In genomic region chr4:32243458-32243857, GRCm38 (mm10) we compare ENCODE assay signal across 11 mouse cellular contexts. TPM values are rescaled to one million over a fixed set of nuclear protein-coding genes. Genes with fewer than 3 reads are reported as not detected.
DNase-seq lines count a peak whose midpoint lies in the region; ATAC-seq and TF ChIP-seq lines count a peak whose summit lies in the region.
"Had no signal": no experiment of that assay in that cellular context is flagged by ENCODE, and none has a peak within 500 bp of the region (broad histone marks: within the 10 kb centered on the region; RNA-seq: fewer than 3 reads in every experiment).

No protein-coding gene starts in this region.

- intact Hi-C loops in heart, adult 2 months (cut with DNase I), result no loop called here
- intact Hi-C loops in left cerebral cortex, postnatal 4 days (cut with DNase I), result loop anchor here (10.0 kb wide), 2 partner anchors 171 to 291 kb away; no protein-coding TSS in a partner anchor

- TF ChIP-seq EP300 in heart, adult 2 months (IDR thresholded peaks at IDR 0.05; ENCODE audit: insufficient read depth, low read depth, low read length), result no peak
- no peak for TF ChIP-seq EP300 in lung, postnatal 0 days (IDR thresholded peaks at IDR 0.05)

- no peaks in the 10 kb centered on the region for H3K79me2 ChIP-seq in heart, adult 2 months (replicated peaks; ENCODE audit: control insufficient read depth, insufficient read depth, low read length)

- no peak overlapping the region for H3K9ac ChIP-seq in heart, adult 2 months (ENCODE audit: low read depth, low read length)
- H3K9ac ChIP-seq in lung, postnatal 0 days (replicated peaks; ENCODE audit: low read depth), result no peak overlapping the region
- H3K9ac ChIP-seq: limb, embryonic 13.5 days had no signal

- no peaks in the 10 kb centered on the region for H3K9me3 ChIP-seq in heart, embryonic 10.5 days
- no peaks in the 10 kb centered on the region for H3K9me3 ChIP-seq in lung, postnatal 0 days (ENCODE audit: low read length)
- H3K9me3 ChIP-seq: limb, embryonic 13.5 days had no signal

- ATAC-seq in lung, postnatal 0 days, result no peak

- H3K27me3 ChIP-seq in heart, embryonic 10.5 days (ENCODE audit: insufficient read depth, poor library complexity, severe bottlenecking), result no peaks in the 10 kb centered on the region
- no peaks in the 10 kb centered on the region for H3K27me3 ChIP-seq in heart, adult 2 months (ENCODE audit: control insufficient read depth, insufficient read depth, low read length)
- H3K27me3 ChIP-seq in spleen, adult 2 months (ENCODE audit: control insufficient read depth, insufficient read depth, low read length), result no peaks in the 10 kb centered on the region
- no peaks in the 10 kb centered on the region for H3K27me3 ChIP-seq in lung, postnatal 0 days (replicated peaks; ENCODE audit: insufficient read depth, low read length)
- H3K27me3 ChIP-seq: limb, embryonic 13.5 days had no signal

- 0 out of 2 replicates have a peak overlapping the region, but pooled peaks have one; percentile 5 for H3K4me2 ChIP-seq in lung, postnatal 0 days (replicated peaks; ENCODE audit: low read depth, low read length)
- H3K4me2 ChIP-seq: limb, embryonic 13.5 days had no signal

- peak overlapping the region; percentile 15; the same call in 1 of the 2 replicates for H3K4me3 ChIP-seq in heart, embryonic 10.5 days
- no peak overlapping the region for H3K4me3 ChIP-seq in heart, adult 2 months
- H3K4me3 ChIP-seq in spleen, adult 2 months (ENCODE audit: extremely low read depth, insufficient read depth, insufficient read length), result no peak overlapping the region
- no peak overlapping the region for H3K4me3 ChIP-seq in lung, postnatal 0 days (ENCODE audit: low read depth, low read length)
- H3K4me3 ChIP-seq: gastrocnemius, adult 2 months; limb, embryonic 13.5 days had no signal

- H3K36me3 ChIP-seq in heart, embryonic 10.5 days, result no peaks in the 10 kb centered on the region
- H3K36me3 ChIP-seq in heart, adult 2 months (ENCODE audit: control insufficient read depth, insufficient read depth, low read length), result no peaks in the 10 kb centered on the region
- H3K36me3 ChIP-seq in spleen, adult 2 months (ENCODE audit: control insufficient read depth, insufficient read depth, low read length), result peaks cover 7% of the 10 kb centered on the region
- H3K36me3 ChIP-seq in lung, postnatal 0 days (ENCODE audit: insufficient read depth, low read length), result no peaks in the 10 kb centered on the region
- H3K36me3 ChIP-seq: limb, embryonic 13.5 days had no signal

- no peak for TF ChIP-seq CTCF in heart, adult 2 months (IDR thresholded peaks at IDR 0.05)
- TF ChIP-seq CTCF in spleen, adult 2 months (IDR thresholded peaks at IDR 0.05; ENCODE audit: extremely low read depth, insufficient read depth, insufficient read length, insufficient replicate concordance), result no peak
- no peak for TF ChIP-seq CTCF in lung, postnatal 0 days (IDR thresholded peaks at IDR 0.05)

- peaks cover 86% of the 10 kb centered on the region for H3K4me1 ChIP-seq in heart, embryonic 10.5 days
- peaks cover 12% of the 10 kb centered on the region for H3K4me1 ChIP-seq in heart, adult 2 months (ENCODE audit: control insufficient read depth, insufficient read depth, low read length)
- peaks cover 17% of the 10 kb centered on the region for H3K4me1 ChIP-seq in spleen, adult 2 months (ENCODE audit: control insufficient read depth, insufficient read depth, insufficient read length)
- peaks cover 22% of the 10 kb centered on the region; the same call in 1 of the 2 replicates for H3K4me1 ChIP-seq in lung, postnatal 0 days (ENCODE audit: insufficient read depth, low read depth, low read length)

- peak; percentile 94 for DNase-seq in heart, embryonic 10.5 days (ENCODE audit: low spot score)
- no peak for DNase-seq in heart, adult 2 months
- no peak for DNase-seq in spleen, adult 2 months (ENCODE audit: low read depth in 1 of 2, low spot score in 2 of 2)
- no peak for DNase-seq in spleen, postnatal 36 days (ENCODE audit: low spot score in 2 of 2)
- peak; percentile 68 for DNase-seq in lung, postnatal 0 days (ENCODE audit: low spot score)
- no peak for DNase-seq in left cerebral cortex, postnatal 4 days
- DNase-seq in T-cell, adult 2 months (ENCODE audit: low spot score), result no peak
- no peak for DNase-seq in kidney, adult 11 months
- DNase-seq: gastrocnemius, adult 2 months had no signal

- 17% methylated on average over 10 of the region's 10 CpGs for WGBS in heart, embryonic 10.5 days
- WGBS in heart, adult 2 months, result 80% methylated on average over 10 of the region's 10 CpGs
- WGBS in spleen, adult 2 months, result 81% methylated on average over 10 of the region's 10 CpGs
- 32% methylated on average over 10 of the region's 10 CpGs for WGBS in lung, postnatal 0 days

- no peak for TF ChIP-seq POLR2A in heart, adult 2 months (IDR thresholded peaks at IDR 0.05; ENCODE audit: insufficient read depth, low read depth, low read length)
- no peak for TF ChIP-seq POLR2A in spleen, adult 2 months (IDR thresholded peaks at IDR 0.05; ENCODE audit: low read depth, low read length)

- H3K27ac ChIP-seq in heart, embryonic 10.5 days, result peak overlapping the region; percentile 81
- H3K27ac ChIP-seq in heart, adult 2 months, result no peak overlapping the region
- H3K27ac ChIP-seq in spleen, adult 2 months (ENCODE audit: insufficient read depth, low read length), result peak overlapping the region; percentile 4; the same call in 1 of the 2 replicates
- H3K27ac ChIP-seq in lung, postnatal 0 days (ENCODE audit: low read length), result no peak overlapping the region
- H3K27ac ChIP-seq: gastrocnemius, adult 2 months; limb, embryonic 13.5 days had no signal

RNA-seq across cellular contexts. Expression of gene Bach2, which starts 4.9 kb away (rescaled TPM):
- 7.7 and 8.8 TPM in 2 replicates for polyA plus RNA-seq in heart, embryonic 10.5 days (2016; fragmentation: Nextera tagmentation; extraction: Ambion mirVana)
- 1 to 10 TPM; 3.9 to 4.2 TPM for total RNA-seq in heart, adult 2 months (2021)
- polyA plus RNA-seq in heart, adult 2 months (2012; rRNA removed), result 2.4 and 4.7 TPM in 2 replicates
- polyA plus RNA-seq in spleen, adult 2 months (2012; rRNA removed), result 14.1 and 16.5 TPM in 2 replicates
- 8.7 and 8.8 TPM in 2 replicates for polyA plus RNA-seq in lung, postnatal 0 days (2015; fragmentation: Nextera tagmentation; extraction: Ambion mirVana)
- 100 to 1,000 TPM in 1 of 2 experiments, 10 to 100 TPM in 1; 92.7 to 105 TPM for total RNA-seq in left cerebral cortex, postnatal 4 days (2021)
- total RNA-seq: MEL had no signal

Comparison
In these comparisons a context has a peak if more than half of its experiments do, and no peak if none do; other contexts are left out.
1. DNase-seq: peak in heart, embryonic 10.5 days (single experiment) and lung, postnatal 0 days (single experiment); none in heart, adult 2 months (0 of 2), spleen, adult 2 months (0 of 2), spleen, postnatal 36 days (0 of 2), left cerebral cortex, postnatal 4 days (single experiment), T-cell, adult 2 months (single experiment) and kidney, adult 11 months (single experiment).
2. H3K27ac ChIP-seq: peak in heart, embryonic 10.5 days (single experiment) and spleen, adult 2 months (single experiment); none in heart, adult 2 months (single experiment) and lung, postnatal 0 days (single experiment).